Mouse (Mus musculus) left cerebral cortex, adult 11 months (tissue): ENCODE results near the gene Drap1.

Experiments
- DNase-seq: peaks from one replicate; pipeline ENCODE4 v3.0.0; 2022; ENCODE audit warnings: low spot score

The Drap1 gene

GRCm38 (mm10) chr19:5424782-5425741, at the start of gene Drap1, which contains the start of gene AI837181:
TSS of gene Drap1 (minus strand) at chr19:5424979.
TSS of gene AI837181 (plus strand) at chr19:5425144.
- DNase-seq: peak; percentile 85

DNA sequence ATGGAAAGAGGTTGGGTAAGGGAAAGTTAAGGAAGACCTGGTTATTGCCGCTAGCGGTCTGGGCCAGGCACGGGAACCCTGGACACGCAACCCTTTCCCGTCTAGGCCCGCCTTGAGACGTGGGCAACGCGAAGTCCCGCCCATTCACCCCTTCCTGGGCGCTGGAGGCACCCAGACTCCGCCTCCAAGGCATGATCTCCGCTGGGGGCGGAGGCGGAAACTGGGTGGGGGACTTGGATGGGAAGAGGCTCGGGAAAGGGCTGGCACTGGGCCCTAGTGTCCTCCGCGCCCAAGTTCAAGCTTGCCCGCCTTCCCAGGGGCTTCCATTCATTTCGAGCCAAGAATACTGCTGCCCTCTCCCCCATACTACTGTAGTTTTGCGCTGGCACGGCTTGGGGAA, 48.9 kb upstream of the Drap1 start, which contains the start of gene Efemp2:
Gene Efemp2, plus strand, starts transcription at position 235 of the 400 bp plus-strand sequence.
- DNase-seq: no peak

- no peak for DNase-seq
These were observed 48.1 kb upstream of the Drap1 start for GRCm38 (mm10) chr19:5472857-5473256.

DNA sequence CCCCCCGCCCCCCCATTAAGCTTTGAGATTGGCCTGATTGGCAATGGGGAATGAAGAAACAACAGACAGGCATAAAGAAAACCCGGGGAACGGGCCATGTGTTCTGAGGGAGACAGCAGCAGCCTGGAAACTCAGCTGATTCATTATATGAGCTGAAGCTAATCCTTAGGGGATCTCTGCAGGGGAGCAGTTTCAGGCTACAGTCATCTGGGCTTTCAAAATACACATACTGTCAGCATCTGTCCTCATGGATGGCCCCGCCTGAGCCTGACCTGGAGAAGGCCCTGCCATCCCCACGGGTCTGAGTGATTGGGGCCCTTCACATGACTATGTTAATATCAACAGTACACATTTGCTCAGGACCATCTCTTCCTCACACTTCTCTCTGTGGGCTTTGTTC, 47.1 kb upstream of the Drap1 start:
- DNase-seq: no peak

DNA sequence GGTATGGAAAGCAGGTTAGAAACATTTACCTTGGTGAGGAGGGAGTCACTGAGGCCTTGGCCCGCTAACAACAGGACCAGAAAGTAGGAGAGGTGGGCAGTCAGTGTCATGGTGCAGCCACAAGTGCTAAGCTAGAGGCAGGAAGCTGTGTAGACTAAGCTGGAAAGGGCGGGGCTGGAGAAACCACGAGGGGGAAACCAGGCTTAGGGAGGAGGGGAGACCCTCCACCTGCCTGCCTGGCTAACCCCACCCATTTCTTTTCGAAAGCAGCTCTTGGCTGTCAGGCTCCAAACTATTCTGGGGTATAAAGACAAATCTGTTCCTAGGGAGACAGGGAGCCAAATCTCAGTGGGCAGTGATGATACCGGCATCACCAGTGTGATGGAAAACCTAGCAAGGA, 43.6 kb upstream of the Drap1 start, which contains the start of gene Ctsw:
Gene Ctsw, minus strand, starts transcription at position 134 of the 400 bp plus-strand sequence.
- DNase-seq: no peak

GRCm38 (mm10) chr19:5466916-5467500, 42.2 kb upstream of the Drap1 start:
- no peak for DNase-seq

GRCm38 (mm10) chr19:5465037-5465436, 40.3 kb upstream of the Drap1 start:
- no peak for DNase-seq

GRCm38 (mm10) chr19:5463791-5464562, 39.2 kb upstream of the Drap1 start:
- no peak for DNase-seq

- DNase-seq: no peak
These were observed 38.4 kb upstream of the Drap1 start for GRCm38 (mm10) chr19:5463212-5463611.

DNA sequence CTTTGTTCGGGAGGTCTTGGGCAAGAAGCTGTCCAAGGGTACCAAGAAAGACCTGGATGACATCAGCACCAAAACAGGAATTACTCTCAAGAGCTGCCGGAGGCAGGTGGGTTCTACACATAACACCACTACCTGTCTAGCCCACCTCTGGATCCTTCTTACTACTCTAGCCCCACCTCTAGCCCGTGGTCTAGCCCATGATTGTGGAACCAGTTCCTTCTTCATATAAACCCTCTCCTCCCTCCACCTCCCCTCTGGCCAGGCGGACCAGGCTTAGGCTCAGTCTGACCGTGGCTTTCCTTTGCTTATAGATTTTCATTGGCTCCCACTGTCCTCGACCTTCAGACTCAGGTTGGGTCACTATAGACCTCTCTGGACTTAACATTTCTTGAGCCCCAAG, 36.6 kb upstream of the Drap1 start:
- DNase-seq: no peak

DNA sequence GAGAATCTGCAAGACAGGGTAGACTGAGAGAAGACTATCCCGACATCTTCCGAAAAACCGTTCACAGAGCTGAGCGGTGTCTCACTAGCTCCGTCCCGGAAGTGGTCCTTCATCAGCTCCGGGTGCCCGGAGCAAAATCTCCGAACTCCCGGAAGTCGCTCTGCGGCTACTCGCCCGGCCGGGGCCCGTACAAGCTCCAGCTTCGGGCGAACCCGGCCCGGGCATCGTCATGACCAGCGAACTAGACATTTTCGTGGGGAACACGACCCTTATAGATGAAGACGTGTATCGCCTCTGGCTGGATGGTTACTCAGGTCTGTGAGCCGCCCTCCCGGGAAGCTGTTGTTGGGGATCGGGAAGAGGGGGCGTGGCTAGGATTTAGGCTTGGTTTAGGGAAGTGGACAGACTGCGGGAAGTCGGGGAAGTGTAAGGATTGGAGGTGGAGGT, 35.7 kb upstream of the Drap1 start, which contains the start of gene Fibp:
Gene Fibp, plus strand, starts transcription at position 151 of the 447 bp plus-strand sequence.
- DNase-seq: peak; percentile 83

DNA sequence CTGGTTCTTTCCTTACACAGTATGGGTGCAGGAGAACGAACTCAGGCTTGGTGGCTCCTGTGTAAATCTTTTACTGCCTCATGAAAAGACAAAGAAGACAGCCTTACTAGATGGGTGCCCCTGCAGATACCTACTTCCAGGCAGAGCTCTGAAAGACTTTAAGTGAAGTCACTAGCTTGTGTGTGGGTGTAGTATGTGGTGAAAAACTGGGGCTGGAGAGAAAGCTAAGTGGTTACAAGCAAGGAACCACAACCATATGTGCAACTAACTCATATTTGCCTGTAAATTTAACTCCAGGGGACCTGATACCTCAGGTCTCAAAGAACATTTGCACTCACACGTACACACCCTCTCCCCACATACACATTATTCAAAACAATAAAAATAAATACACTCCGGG, 35.1 kb upstream of the Drap1 start:
- DNase-seq: no peak

GRCm38 (mm10) chr19:5459019-5459418, 34.2 kb upstream of the Drap1 start:
- DNase-seq: no peak

- DNase-seq: no peak
These were observed 33.1 kb upstream of the Drap1 start, which contains the start of gene Ccdc85b for GRCm38 (mm10) chr19:5457746-5458442. TSS of gene Ccdc85b (minus strand) at chr19:5457894.

GRCm38 (mm10) chr19:5456922-5457745, 32.4 kb upstream of the Drap1 start:
- DNase-seq: peak; percentile 95

DNA sequence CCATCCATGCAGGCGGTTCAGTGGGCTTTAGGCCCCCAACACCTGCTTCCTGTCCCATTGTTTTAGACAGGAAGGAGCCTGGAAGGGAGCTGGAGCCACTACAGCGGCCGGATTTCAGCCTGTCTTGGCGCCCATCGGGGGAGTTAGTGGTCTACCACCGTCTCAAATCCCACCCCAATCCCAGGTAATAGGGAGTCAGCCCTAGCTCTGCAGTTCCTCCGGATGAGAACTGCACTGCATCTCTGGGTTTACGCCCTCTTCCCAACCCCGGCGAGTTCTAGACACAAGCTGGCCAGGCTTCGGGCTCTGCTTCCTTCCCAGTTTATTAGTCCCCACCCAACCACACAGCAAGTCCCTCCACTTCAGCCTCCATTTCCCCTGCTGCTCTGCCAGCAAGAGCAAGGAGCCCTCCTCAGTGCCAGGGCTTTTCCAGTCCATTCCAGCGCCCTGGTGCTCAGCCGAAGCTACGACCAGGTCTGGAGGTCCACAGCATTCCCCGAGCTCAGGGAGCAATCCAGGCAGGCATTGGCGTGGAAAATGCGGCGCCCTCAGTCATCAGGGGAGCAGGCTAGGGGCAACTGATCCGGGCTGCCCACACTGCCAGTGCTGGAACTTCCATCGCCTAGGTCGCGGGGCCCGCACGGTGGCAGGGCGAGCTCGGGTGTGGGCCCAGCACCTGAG, 31.6 kb upstream of the Drap1 start:
- no peak for DNase-seq

DNA sequence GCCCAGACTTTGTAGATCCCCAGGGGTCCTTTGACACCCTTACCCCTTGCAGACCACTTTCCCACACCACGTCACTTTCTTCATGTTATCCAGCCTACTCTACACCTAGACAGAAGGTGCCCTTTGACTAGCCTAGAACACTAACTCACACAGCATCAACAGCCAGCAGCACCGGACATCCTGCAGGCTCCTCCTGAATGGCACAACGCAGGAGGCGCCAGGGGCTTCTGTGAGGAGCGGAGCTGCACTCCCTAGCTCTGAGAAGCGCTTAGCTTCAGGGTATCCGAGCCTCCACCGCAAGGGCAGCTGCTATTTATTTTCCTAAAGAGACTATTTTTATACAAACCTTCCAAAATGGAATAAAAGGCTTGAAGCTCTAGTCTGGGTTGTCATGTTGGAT, 30.8 kb upstream of the Drap1 start:
- no peak for DNase-seq

DNA sequence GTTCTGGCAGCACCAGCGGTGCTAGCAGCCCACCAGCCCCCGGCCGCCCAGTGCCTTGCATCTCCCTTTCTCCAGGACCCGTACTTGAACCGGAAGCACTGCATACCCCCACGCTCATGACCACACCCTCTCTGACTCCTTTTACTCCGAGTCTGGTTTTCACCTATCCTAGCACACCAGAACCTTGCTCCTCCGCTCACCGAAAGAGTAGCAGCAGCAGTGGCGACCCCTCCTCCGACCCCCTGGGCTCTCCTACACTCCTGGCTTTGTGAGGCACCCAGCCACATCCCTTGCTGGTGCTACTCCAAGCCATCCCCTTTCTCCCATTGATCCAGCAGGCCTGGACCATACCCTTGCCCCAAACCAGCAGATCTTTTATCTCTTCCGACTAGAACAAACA, 30.3 kb upstream of the Drap1 start:
- no peak for DNase-seq

- no peak for DNase-seq
These were observed 27.0 kb upstream of the Drap1 start for GRCm38 (mm10) chr19:5451766-5452165.

DNA sequence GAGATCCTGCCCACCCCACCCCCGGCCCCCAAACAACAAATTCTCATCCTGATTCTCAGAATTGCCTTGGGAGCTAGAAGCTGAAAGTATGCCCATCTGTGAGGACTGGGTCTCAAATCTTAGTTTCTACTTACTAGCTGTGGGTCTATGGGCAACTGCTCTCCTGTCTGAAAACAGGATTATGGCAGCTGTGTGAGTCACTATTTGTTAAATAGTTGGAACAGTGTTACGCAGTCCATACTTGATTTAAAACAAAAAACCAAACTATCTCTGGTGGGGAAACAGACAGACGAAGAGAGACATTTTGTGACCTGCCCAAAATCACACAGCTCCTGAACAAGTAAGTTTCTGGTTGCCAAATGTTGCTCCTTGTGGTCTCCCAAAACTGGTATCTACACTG, 24.9 kb upstream of the Drap1 start:
- DNase-seq: no peak
